Mouse (Mus musculus) E14TG2a.4 (cell line): ENCODE results near the gene Bmp2k.
"Not testable (repeated sequence)": the region's sequence is repeated elsewhere in the genome, so short reads cannot be mapped to it uniquely, and the experiment has no call there.

ENCODE experiments used
- H3K27me3 ChIP-seq: 2 replicates; pipeline ENCODE4 v1.6.1; 2014; ENCODE audit warnings: low read length, control low read depth; ENCODE audit not compliant: insufficient read depth
- H3K36me3 ChIP-seq: 2 replicates; pipeline ENCODE4 v1.6.1; 2014; ENCODE audit warnings: low read length, control low read depth; ENCODE audit not compliant: insufficient read depth
- H3K4me1 ChIP-seq: replicated peaks from 2 replicates; pipeline ENCODE4 v1.6.1; 2014; ENCODE audit warnings: low read depth, low read length, control low read depth
- H3K4me3 ChIP-seq: replicated peaks from 2 replicates; pipeline ENCODE4 v1.5.1; 2014; ENCODE audit warnings: mild to moderate bottlenecking, low read length
- H3K9me3 ChIP-seq: 2 replicates; pipeline ENCODE4 v1.6.1; 2014; ENCODE audit warnings: low read length, control low read depth
- CTCF ChIP-seq: conservative IDR thresholded peaks from 2 replicates; pipeline ENCODE4 v1.5.1; 2014; ENCODE audit warnings: low read length
- NANOG ChIP-seq: IDR thresholded peaks from 2 replicates; pipeline ENCODE4 v1.6.1; 2014; ENCODE audit warnings: borderline replicate concordance, low read length, mixed read lengths
- POU5F1 ChIP-seq: IDR thresholded peaks from 2 replicates; pipeline ENCODE4 v1.6.1; 2014; ENCODE audit warnings: low read length, borderline replicate concordance

The Bmp2k gene

DNA sequence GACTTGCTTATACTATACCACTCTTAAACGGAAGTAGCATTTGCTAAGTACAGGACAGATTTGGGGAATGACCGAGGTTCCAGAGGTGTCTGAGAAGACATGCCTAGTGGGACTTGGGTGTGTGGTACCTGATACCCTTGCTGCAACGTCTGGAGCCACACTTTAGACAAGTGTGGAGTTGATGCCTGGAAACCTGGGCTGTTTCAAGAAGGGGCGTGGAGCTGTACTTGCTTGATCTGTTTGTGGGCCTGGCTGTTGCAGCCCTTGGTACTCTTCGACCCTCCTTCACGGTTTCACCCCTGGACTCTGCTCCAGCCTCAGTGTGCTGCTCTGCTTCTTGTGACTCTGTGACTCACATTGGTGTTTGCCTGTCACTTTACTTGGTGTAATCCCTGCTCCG lies 5.4 kb downstream of the Bmp2k start:
- H3K9me3 ChIP-seq, result no peaks in the 10 kb centered on the region
- no peak for TF ChIP-seq CTCF
- TF ChIP-seq NANOG, result no peak
- no peak for TF ChIP-seq POU5F1
- peaks cover 17% of the 10 kb centered on the region for H3K27me3 ChIP-seq

DNA sequence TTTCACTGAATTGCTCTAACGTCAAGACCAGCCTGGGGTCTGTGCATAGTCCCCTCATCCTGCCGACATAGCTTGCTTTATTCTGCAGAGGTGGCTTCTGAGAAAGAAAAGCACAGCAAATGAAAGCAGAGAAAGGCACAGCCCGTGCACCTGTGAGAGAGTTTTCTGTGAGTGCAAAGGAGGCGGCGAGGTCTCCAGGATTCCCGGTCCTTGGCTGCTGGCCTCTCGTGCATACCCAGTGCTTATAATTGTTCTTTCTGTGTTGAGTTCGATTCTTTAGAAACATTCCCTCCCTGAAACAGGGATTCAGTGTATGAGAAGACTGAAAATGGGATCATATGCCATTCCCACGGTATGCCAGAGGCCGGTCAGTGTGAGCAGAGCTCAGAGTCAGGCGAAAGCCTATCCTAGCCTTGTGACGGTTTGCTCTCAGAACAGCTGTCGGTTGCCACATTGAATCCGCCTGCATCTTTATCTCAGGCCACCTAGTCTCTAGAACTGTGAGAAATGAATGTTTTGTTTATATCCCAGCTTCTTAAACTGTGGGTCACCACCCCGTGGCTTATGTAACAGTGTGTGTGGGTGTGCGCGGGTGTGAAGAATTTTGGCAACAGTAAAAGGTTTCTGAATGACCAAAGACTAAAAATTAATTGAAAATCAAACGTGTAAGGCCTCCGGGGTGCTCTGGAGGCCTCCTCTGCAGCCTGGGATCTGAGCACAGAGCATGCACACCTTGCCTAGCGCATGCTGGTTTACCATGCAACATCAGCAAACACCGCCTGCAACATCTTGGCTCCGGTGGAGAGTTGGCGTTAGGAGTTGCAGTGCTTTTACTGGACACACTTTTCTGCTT lies 6.9 kb downstream of the Bmp2k start:
- Histone ChIP-seq H3K4me3 (0 out of 2 replicates have a peak overlapping the region, but pooled peaks have one; percentile 7), H3K4me1 (peaks cover 9% of the 10 kb centered on the region; the same call in 1 of the 2 replicates), H3K27me3 (peaks cover 4% of the 10 kb centered on the region; the same call in 1 of the 2 replicates), H3K36me3 (no peaks in the 10 kb centered on the region), H3K9me3 (no peaks in the 10 kb centered on the region)
- TF ChIP-seq CTCF (no peak), POU5F1 (no peak), NANOG (no peak)

More for the DNA sequence above, 5.4 kb downstream of the Bmp2k start:
- Histone ChIP-seq H3K4me1 (peaks cover 12% of the 10 kb centered on the region; the same call in 1 of the 2 replicates), H3K4me3 (no peak overlapping the region), H3K36me3 (no peaks in the 10 kb centered on the region)

DNA sequence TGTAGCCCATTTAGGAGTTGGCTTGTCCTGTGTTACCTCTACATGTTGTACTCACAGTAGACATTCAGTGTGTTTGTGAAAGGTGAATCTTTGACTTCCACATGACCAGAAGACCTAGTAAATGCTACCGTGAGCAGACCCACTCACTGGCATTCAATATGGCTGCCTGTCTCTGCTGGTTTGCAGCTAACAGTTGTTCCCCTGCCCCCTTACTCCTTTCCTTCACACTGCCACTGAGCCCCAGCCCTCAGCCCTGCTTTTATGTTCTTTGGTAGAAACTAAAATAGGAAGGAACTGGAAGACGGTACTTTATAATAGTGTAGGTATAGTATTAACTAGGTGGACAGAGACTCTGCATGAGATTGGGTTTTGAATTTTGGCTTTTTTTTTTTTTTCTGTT lies 8.4 kb downstream of the Bmp2k start:
- Histone ChIP-seq H3K4me3 (no peak overlapping the region), H3K4me1 (peaks cover 9% of the 10 kb centered on the region; the same call in 1 of the 2 replicates), H3K36me3 (no peaks in the 10 kb centered on the region), H3K27me3 (no peaks in the 10 kb centered on the region), H3K9me3 (no peaks in the 10 kb centered on the region)
- TF ChIP-seq NANOG (no peak), CTCF (no peak), POU5F1 (no peak)

DNA sequence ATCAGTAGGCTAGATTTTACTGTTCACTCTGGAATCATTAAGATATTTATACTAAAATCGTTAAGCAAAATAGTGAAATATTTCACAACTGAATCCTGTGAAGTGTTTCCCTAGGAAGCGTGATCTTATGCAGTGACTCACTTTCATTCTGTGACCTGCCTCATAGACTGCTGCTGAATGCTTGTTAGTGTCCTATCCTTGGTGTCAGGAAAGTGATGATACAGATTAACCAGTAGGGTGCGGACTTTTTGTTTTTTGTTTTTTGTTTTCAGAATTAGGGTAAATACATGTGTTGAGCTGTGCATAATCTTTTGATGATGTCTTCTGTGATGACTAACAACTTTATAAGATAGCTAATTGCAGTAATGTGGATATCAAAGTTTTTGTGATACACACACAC lies 9.4 kb downstream of the Bmp2k start:
- H3K9me3 ChIP-seq, result no peaks in the 10 kb centered on the region
- no peaks in the 10 kb centered on the region for H3K36me3 ChIP-seq
- TF ChIP-seq NANOG, result no peak
- no peak for TF ChIP-seq POU5F1
- no peak for TF ChIP-seq CTCF
- peaks cover 9% of the 10 kb centered on the region; the same call in 1 of the 2 replicates for H3K4me1 ChIP-seq
- no peak overlapping the region for H3K4me3 ChIP-seq
- H3K27me3 ChIP-seq, result no peaks in the 10 kb centered on the region

DNA sequence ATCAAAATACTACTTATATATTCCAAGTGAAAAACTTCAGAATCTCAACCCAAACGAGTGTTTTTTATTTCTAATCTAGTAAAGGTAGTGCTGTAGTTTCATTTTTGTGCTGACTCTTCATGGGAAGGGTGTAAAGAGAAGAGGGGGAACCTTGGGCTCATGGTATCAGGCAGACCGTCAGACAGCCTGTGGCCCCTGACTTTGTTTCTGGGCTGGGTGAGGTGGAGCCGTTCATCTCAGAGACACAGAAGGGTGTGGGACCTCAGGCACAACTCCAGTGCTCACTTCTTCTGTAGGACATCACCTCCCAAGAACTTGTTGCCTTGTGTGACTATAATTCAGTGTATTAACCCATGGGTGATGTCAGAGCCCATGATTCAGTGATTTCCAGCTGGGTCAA lies 10.0 kb downstream of the Bmp2k start:
- Histone ChIP-seq H3K4me1 (peaks cover 9% of the 10 kb centered on the region; the same call in 1 of the 2 replicates), H3K36me3 (no peaks in the 10 kb centered on the region), H3K27me3 (no peaks in the 10 kb centered on the region), H3K4me3 (no peak overlapping the region), H3K9me3 (no peaks in the 10 kb centered on the region)
- TF ChIP-seq POU5F1 (no peak), CTCF (no peak)

DNA sequence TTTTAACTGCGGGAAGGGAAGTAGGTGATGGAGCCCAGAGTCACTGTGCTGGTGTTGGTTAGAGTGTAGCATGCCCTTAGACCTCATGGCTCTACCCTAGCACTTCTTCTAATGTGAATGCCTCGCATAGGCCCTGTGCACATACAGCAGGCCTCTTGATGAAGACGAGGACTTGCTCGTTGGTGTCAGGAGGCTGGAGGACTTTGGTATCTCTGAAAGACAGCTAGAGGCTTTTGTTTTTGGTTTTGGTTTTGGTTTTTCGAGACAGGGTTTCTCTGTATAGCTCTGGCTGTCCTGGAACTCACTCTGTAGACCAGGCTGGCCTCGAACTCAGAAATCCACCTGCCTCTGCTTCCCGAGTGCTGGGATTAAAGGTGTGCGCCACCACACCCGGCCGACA lies 11.7 kb downstream of the Bmp2k start:
- not testable (repeated sequence) for H3K4me3 ChIP-seq, H3K36me3 ChIP-seq, H3K9me3 ChIP-seq, H3K27me3 ChIP-seq, H3K4me1 ChIP-seq

DNA sequence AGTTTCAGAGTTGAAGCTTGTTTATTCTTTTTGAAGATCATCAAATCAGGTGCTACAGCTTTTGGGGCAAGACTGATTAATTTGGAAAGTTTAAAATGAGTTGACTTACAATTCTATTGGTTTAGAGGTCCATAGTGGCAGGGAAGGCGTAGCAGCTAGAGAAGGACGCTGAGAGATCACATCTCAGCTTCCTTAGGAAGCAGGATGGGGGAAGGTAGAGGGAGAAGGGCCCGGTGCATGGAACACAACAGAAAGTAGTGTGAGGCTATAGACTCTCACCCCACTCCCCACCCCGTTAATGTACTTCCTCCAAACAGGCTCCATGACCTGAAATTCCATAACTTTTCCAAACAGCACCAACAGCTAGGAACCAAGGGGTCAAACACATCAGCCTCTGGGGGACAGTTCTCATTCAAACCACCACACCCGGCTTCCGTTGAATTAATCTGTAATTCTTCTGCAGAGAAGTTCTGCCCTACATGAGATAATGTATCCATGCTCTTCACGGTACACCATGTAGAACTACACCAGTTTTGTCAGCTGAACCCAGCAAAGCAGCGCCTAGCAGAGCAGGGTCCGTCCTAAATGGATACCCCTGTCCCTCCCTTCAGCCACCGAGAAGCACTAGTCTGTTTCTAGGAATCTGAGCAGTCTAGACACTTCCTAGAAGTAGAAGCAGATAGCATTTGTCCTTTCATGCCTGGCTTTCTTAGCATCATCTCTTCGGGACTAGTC lies 12.3 kb downstream of the Bmp2k start:
- no peaks in the 10 kb centered on the region for H3K36me3 ChIP-seq
- TF ChIP-seq CTCF (no peak), NANOG (no peak), POU5F1 (no peak)
- H3K4me3 ChIP-seq, result no peak overlapping the region
- no peaks in the 10 kb centered on the region for H3K27me3 ChIP-seq
- 0 out of 2 replicates have a peak, but pooled peaks cover 1% of the 10 kb centered on the region for H3K4me1 ChIP-seq
- H3K9me3 ChIP-seq, result no peaks in the 10 kb centered on the region

DNA sequence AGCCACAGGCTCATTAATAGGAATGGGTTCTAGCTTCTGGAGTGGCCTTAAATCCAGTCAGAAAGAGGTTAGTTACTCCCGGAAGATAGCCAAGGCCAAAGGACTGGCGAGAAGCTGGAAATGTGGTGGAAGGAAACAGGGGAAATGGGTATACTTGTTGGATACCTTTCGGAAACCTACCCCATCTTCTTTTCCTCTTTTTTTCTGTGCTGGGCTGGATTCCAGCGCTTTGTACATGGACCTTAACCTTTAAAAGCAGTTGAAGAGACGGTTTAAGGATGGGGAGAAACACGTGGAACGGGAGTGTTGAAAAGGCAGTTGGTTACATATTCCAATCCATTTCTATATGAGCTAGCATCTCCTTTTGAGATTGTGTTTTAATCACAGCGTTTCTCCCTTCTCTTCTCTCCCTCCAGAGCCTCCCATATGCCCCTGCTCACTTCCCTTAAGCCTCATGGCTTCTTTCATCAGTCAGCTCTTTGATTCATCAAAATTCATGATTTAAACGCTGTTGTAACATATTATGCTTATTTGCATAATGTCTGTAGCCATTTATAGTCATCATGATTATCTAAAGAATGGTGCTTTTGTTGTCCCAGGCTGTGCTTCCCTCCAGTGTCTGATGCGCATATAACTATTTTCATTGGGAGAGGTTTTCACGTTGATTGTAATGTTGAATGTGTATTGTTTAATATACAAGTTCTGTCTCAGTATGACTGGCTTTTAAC lies 18.5 kb downstream of the Bmp2k start:
- no peaks in the 10 kb centered on the region for H3K27me3 ChIP-seq
- peaks cover 12% of the 10 kb centered on the region for H3K9me3 ChIP-seq
- peaks cover 19% of the 10 kb centered on the region; the same call in 1 of the 2 replicates for H3K4me1 ChIP-seq
- TF ChIP-seq NANOG, result no peak
- TF ChIP-seq CTCF, result no peak
- no peak for TF ChIP-seq POU5F1
- no peaks in the 10 kb centered on the region for H3K36me3 ChIP-seq
- no peak overlapping the region for H3K4me3 ChIP-seq
